Mouse (Mus musculus) left cerebral cortex, adult 18-20 months (tissue): ENCODE measurements around the gene Ddx27. TPM values are rescaled to one million over a fixed set of nuclear protein-coding genes. Genes with fewer than 3 reads are reported as not detected.

ENCODE experiments used
- DNase-seq, 2 experiments: peaks; one replicate each; pipeline ENCODE4 v3.0.0; 2021 to 2022; ENCODE audit warnings: low spot score in 2 of 2, mixed read lengths in 1 of 2
- total RNA-seq, 2 experiments: library from RNA; stranded (reverse); gene quantifications; 2 replicates each; pipeline ENCODE4 v1.2.3; 2021

Gene Ddx27
- total RNA-seq, 2 experiments from 2014 or later, result 27.8 to 28.6 TPM

GRCm38 (mm10) chr2:167019396-167019795 lies 4.4 kb downstream of the Ddx27 start:
- DNase-seq, result no peak

DNA sequence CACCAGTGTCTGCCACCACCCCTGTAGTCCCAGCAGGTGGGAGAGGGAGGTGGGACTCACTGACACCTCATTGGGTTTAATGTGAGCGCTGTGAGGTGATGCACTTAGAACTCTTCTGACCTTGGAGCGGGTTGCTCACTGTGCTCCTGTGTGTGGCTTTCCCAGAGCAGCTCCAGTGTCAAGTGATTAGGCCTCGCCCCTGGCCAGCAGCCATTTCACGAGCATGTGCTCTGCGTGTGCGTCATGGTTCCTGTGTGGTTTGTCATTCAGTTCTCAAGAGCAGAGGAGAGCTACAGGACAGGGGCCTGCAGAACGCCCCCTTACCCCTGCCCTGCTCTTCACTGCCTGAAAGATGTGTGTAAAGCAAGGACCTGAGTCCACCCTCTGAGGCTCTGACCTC lies 13.6 kb downstream of the Ddx27 start:
- no peak for DNase-seq

GRCm38 (mm10) chr2:167030507-167030906 lies 15.5 kb downstream of the Ddx27 start:
- DNase-seq, result no peak

GRCm38 (mm10) chr2:167037710-167038109 lies 22.7 kb downstream of the Ddx27 start:
- DNase-seq, result no peak

- DNase-seq, result no peak
These were observed 23.3 kb downstream of the Ddx27 start for GRCm38 (mm10) chr2:167038297-167038696.

- DNase-seq, result no peak
These were observed 23.7 kb downstream of the Ddx27 start for GRCm38 (mm10) chr2:167038716-167039115.

DNA sequence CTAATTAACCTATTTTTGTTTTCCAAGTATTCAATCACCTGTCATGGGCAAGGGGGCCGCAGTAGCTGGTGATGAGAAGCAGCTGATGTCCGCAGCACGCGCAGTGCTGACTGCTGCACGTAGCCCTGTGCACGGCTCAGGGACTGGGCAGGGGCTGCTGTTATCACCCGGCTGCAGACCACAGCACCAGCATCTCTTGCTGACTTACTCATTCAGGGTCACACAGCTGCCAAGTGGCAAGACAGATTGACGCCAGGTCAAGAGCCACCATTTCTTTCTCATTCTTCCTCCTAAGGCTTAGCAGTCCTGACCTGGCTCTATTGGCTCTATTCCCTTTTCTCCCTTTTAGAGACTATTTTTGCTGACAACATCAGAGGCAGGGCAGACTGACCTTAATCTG lies 24.4 kb downstream of the Ddx27 start:
- no peak for DNase-seq

DNA sequence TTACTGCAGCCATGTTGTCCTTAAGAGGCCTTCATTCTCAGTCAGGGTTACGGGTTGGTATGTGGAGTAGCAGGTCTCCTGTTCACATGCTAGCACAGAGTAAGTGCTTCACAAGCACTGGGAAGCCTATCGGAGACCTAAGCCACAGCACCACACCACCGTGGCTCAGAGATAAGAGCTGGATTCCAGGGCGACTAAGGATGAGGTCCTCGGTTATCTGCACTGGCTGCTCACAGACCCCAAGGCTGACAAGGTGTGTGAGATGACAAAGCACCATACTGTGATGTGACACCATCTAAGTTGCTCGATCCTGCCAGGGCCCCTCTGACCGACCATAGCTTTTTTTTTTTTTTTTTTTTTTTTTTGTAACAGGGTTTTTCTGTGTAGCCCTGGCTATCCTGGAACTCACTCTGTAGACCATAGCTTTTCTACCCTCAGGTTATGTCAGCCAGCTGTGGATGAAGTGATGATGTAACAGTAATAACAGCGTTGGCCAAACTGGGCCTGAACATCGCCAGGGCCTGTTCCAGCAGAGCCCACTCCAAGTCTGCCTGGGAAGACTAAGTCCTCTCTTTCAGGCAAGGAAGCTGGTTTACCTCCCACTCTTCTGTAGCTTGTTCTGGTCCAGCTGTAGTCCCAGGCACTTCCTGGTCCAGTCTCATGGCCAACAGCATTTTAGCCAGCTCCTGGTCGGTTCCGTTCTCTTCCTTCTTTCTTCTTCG lies 28.6 kb downstream of the Ddx27 start:
- no peak for DNase-seq

GRCm38 (mm10) chr2:167048223-167048622 lies 33.2 kb downstream of the Ddx27 start:
- no peak for DNase-seq

DNA sequence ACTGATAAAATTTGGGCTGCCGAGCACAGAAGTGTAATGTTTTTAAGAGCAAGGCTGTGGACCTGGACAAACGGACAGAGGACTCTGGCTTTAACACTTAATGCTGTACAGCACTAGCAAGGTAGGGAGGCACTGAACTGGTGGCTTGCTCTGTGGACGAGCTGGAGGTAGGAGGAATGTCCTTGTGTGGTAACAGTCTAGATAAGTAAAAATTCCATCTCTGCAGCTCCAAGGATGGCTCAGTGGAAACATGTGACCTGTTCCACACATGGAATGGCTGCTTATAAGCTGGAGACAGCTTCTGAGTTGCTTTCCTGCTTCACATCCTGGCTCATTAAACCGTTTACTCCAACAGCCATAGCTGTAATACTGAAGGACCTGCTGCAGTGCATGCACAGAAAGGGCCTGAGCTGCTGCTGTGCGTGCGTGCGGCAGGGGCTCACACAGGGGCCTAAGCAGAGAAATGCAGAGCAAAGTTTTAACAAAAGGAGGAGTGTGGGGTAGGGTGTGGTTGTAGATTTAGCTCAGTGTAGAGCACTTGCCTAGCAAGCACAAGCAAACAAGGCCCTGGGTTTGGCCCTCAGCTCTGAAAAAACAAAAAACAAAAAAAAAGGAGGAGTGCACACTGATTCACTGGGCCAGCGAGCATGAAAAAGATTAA lies 33.8 kb downstream of the Ddx27 start:
- no peak for DNase-seq

DNA sequence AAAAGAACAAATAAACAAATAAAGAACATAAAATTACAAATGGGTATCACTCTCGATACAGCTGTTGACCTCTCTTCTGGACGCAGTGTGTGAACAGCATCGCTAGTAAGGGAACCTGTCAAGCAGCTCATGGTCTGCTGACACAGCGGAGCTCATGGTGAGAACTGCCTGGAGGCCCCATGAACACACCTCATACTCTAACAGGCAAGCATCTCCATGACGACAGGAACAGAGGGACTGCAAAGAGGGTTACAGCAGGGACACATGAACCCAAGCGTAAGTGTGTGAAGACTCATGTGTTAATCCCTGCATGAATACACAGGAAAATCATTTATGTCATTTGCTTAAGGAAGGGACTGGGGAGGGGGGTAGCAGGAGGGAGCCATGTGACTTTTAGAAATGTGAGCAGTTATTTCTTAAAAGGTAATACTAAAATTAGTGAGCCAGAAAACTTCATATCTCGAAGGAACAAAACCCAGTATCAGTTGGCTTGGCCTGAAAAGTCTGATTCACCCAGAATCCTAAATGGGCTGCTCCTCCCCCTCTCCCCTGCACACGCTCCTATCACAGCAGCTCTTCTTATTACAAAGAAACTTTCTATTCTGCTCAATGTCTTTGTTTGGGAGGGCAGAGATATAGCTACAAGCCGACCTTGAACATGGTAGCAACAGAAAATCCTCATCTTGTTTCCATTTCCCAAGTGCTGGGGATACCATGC lies 38.3 kb downstream of the Ddx27 start:
- no peak for DNase-seq

DNA sequence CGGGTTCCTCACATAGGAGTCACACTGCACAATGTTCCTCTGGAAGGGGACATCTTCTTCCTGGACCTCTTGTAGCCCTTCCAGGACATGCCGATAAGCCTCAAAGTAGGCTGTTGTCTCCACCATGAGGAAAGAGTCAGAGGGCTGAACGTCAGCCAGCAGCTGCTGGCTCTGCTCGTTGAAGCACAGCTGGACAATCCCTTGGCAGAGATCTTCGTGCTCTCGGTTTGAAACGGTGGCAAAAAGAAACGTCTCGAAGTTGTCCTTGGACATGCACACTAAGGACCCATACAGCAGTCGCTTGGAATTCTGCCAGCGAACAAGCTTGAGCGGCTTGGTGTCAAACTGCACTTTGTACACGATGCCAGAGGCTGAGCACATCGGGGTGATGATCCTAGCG lies 40.4 kb downstream of the Ddx27 start:
- DNase-seq, result no peak

- no peak for DNase-seq
These were observed 41.4 kb downstream of the Ddx27 start for GRCm38 (mm10) chr2:167056210-167056941.

GRCm38 (mm10) chr2:167056942-167057323 lies 41.9 kb downstream of the Ddx27 start:
- DNase-seq, result no peak

DNA sequence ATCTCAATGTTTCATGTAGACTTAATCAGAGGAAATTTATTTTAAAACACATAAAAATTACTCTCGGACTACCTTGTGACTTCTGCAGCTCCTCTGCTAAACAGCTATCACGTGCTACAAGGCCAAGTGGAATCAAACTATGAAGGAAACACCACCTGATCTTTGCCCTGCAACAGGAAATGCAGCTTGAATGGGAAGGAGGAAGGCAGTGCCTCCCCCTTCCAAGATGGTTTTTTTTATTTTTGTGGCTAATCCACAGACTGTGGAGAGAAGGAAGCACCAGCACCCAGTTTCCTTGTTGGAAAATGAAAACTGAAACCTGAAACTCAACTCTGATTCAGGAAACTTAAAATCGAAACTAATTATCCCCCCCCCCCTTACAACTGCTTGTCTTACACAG lies 43.2 kb downstream of the Ddx27 start:
- no peak for DNase-seq

- DNase-seq, result no peak
These were observed 43.9 kb downstream of the Ddx27 start for GRCm38 (mm10) chr2:167058814-167059387.

GRCm38 (mm10) chr2:167059536-167059935 lies 44.5 kb downstream of the Ddx27 start:
- DNase-seq, result no peak

DNA sequence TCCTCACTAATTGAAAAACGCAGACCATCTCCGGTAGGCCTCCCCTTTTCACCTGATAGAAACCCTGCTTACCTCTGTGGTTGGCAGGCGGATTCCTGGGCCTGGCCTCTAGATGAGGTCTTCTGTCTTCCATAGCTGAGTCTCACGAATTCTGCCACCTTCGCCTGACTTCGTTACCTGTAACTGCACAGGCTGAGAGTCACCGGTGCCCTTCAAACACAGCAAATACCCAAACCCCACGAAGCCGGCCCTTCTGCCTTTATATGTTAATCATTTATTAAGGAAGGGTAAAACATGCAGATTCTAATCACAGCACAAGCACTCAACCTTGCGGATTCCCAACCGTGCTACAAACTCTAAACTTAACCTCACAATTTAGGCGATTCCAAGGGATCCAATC lies 45.0 kb downstream of the Ddx27 start:
- DNase-seq, result no peak

- DNase-seq, result no peak
These were observed 45.4 kb downstream of the Ddx27 start for GRCm38 (mm10) chr2:167060360-167060759.

GRCm38 (mm10) chr2:167060761-167061160 lies 45.8 kb downstream of the Ddx27 start:
- DNase-seq, result peak in 1 of 2 experiments; percentile 55

DNA sequence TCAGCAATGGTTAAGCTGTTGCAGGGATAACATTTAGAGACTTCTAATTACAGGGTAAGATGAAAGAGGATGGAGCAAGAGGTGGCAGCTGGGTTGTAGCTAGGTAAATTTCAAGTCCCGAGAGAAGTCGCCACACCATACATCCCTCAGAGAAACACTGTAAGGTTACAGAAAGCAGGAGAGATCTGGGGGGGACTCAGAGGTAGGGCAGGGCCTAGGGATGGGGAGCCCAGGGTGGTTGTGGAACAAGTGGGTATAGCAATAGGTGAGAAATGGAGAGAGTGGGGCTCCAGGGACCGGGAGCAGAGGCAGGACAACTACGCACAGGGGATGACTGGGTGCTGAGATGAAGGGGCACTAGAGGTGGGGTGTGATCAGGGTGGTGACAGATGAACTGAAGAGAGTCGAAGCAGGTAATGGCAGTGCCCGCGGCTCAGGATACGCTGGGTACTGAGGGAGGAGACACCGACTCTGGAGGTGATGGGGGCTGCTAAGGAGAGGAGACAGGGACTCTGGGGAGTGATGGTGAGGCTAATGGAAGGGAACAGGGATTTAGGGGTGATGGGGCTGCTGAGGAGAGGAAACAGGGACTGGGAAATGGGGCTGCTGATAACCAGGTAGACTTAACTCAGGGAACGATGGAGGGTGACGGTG lies 46.5 kb downstream of the Ddx27 start:
- no peak for DNase-seq
